Mouse (Mus musculus) E14TG2a.4 (cell line): Measurements from ENCODE around the gene Nabp1.

Experiments used
- H3K27me3 ChIP-seq: 2 replicates; pipeline ENCODE4 v1.6.1; 2014; ENCODE audit warnings: low read length, control low read depth; ENCODE audit not compliant: insufficient read depth
- H3K36me3 ChIP-seq: 2 replicates; pipeline ENCODE4 v1.6.1; 2014; ENCODE audit warnings: low read length, control low read depth; ENCODE audit not compliant: insufficient read depth
- H3K4me1 ChIP-seq: replicated peaks from 2 replicates; pipeline ENCODE4 v1.6.1; 2014; ENCODE audit warnings: low read depth, low read length, control low read depth
- H3K4me3 ChIP-seq: replicated peaks from 2 replicates; pipeline ENCODE4 v1.5.1; 2014; ENCODE audit warnings: mild to moderate bottlenecking, low read length
- H3K9me3 ChIP-seq: 2 replicates; pipeline ENCODE4 v1.6.1; 2014; ENCODE audit warnings: low read length, control low read depth
- CTCF ChIP-seq: conservative IDR thresholded peaks from 2 replicates; pipeline ENCODE4 v1.5.1; 2014; ENCODE audit warnings: low read length
- NANOG ChIP-seq: IDR thresholded peaks from 2 replicates; pipeline ENCODE4 v1.6.1; 2014; ENCODE audit warnings: borderline replicate concordance, low read length, mixed read lengths
- POU5F1 ChIP-seq: IDR thresholded peaks from 2 replicates; pipeline ENCODE4 v1.6.1; 2014; ENCODE audit warnings: low read length, borderline replicate concordance

Nabp1 gene

GRCm38 (mm10) chr1:51513059-51513713 is 35.0 kb upstream of the Nabp1 start:
- TF ChIP-seq POU5F1 (no peak), NANOG (no peak), CTCF (no peak)
- Histone ChIP-seq H3K9me3 (no peaks in the 10 kb centered on the region), H3K4me1 (peaks cover 15% of the 10 kb centered on the region), H3K27me3 (0 out of 2 replicates have a peak, but pooled peaks cover 3% of the 10 kb centered on the region), H3K4me3 (no peak overlapping the region), H3K36me3 (no peaks in the 10 kb centered on the region)

- Histone ChIP-seq H3K4me1 (peaks cover 15% of the 10 kb centered on the region), H3K4me3 (no peak overlapping the region), H3K27me3 (no peaks in the 10 kb centered on the region), H3K36me3 (no peaks in the 10 kb centered on the region), H3K9me3 (no peaks in the 10 kb centered on the region)
- TF ChIP-seq CTCF (no peak), POU5F1 (no peak), NANOG (no peak)
These were observed 34.1 kb upstream of the Nabp1 start for GRCm38 (mm10) chr1:51512326-51512725.

GRCm38 (mm10) chr1:51509776-51510175 is 31.6 kb upstream of the Nabp1 start:
- Histone ChIP-seq H3K27me3 (no peaks in the 10 kb centered on the region), H3K4me3 (no peak overlapping the region), H3K36me3 (no peaks in the 10 kb centered on the region), H3K9me3 (no peaks in the 10 kb centered on the region), H3K4me1 (peaks cover 15% of the 10 kb centered on the region)
- TF ChIP-seq NANOG (no peak), CTCF (no peak), POU5F1 (no peak)

GRCm38 (mm10) chr1:51509083-51509482 is 30.9 kb upstream of the Nabp1 start:
- peaks cover 15% of the 10 kb centered on the region for H3K4me1 ChIP-seq
- no peaks in the 10 kb centered on the region for H3K36me3 ChIP-seq
- no peaks in the 10 kb centered on the region for H3K9me3 ChIP-seq
- no peak overlapping the region for H3K4me3 ChIP-seq
- no peak for TF ChIP-seq CTCF
- no peak for TF ChIP-seq POU5F1
- no peak for TF ChIP-seq NANOG
- no peaks in the 10 kb centered on the region for H3K27me3 ChIP-seq

GRCm38 (mm10) chr1:51508543-51508942 is 30.3 kb upstream of the Nabp1 start:
- peak; percentile 78 for TF ChIP-seq NANOG
- TF ChIP-seq CTCF, result no peak
- peaks cover 15% of the 10 kb centered on the region for H3K4me1 ChIP-seq

GRCm38 (mm10) chr1:51507436-51507835 is 29.2 kb upstream of the Nabp1 start:
- H3K4me1 ChIP-seq, result peaks cover 15% of the 10 kb centered on the region
- H3K9me3 ChIP-seq, result no peaks in the 10 kb centered on the region
- TF ChIP-seq NANOG (no peak), CTCF (no peak), POU5F1 (no peak)
- H3K4me3 ChIP-seq, result no peak overlapping the region
- no peaks in the 10 kb centered on the region for H3K36me3 ChIP-seq
- no peaks in the 10 kb centered on the region for H3K27me3 ChIP-seq

More at GRCm38 (mm10) chr1:51508543-51508942, 30.3 kb upstream of the Nabp1 start:
- Histone ChIP-seq H3K36me3 (no peaks in the 10 kb centered on the region), H3K4me3 (no peak overlapping the region), H3K27me3 (no peaks in the 10 kb centered on the region), H3K9me3 (no peaks in the 10 kb centered on the region)

GRCm38 (mm10) chr1:51506236-51506635 is 28.0 kb upstream of the Nabp1 start:
- no peaks in the 10 kb centered on the region for H3K27me3 ChIP-seq
- no peak overlapping the region for H3K4me3 ChIP-seq
- H3K9me3 ChIP-seq, result no peaks in the 10 kb centered on the region
- H3K36me3 ChIP-seq, result no peaks in the 10 kb centered on the region
- H3K4me1 ChIP-seq, result peaks cover 15% of the 10 kb centered on the region
- TF ChIP-seq CTCF, result no peak
- TF ChIP-seq NANOG, result no peak
- no peak for TF ChIP-seq POU5F1

GRCm38 (mm10) chr1:51505632-51506031 is 27.4 kb upstream of the Nabp1 start:
- H3K4me1 ChIP-seq, result peaks cover 15% of the 10 kb centered on the region
- no peak overlapping the region for H3K4me3 ChIP-seq
- TF ChIP-seq NANOG (no peak), POU5F1 (no peak), CTCF (no peak)

GRCm38 (mm10) chr1:51503055-51503454 is 24.8 kb upstream of the Nabp1 start:
- H3K4me1 ChIP-seq, result no peaks in the 10 kb centered on the region
- no peaks in the 10 kb centered on the region for H3K9me3 ChIP-seq
- H3K4me3 ChIP-seq, result no peak overlapping the region
- H3K36me3 ChIP-seq, result no peaks in the 10 kb centered on the region
- TF ChIP-seq POU5F1 (no peak), CTCF (no peak), NANOG (no peak)
- H3K27me3 ChIP-seq, result no peaks in the 10 kb centered on the region

More at GRCm38 (mm10) chr1:51505632-51506031, 27.4 kb upstream of the Nabp1 start:
- H3K9me3 ChIP-seq, result no peaks in the 10 kb centered on the region
- no peaks in the 10 kb centered on the region for H3K27me3 ChIP-seq
- H3K36me3 ChIP-seq, result no peaks in the 10 kb centered on the region
